Mouse (Mus musculus) cerebellum, adult 2 months (tissue): ENCODE data around the gene Draxin.

ENCODE experiments used
- CTCF ChIP-seq: fragments of 200-500 bp; IDR thresholded peaks from 2 replicates; pipeline ENCODE4 v1.5.1; 2011; ENCODE audit warnings: low read depth, mild to moderate bottlenecking, control low read depth, low read length, moderate library complexity, borderline replicate concordance; ENCODE audit not compliant: insufficient read depth
- POLR2A ChIP-seq: fragments of 200-500 bp; IDR thresholded peaks from 2 replicates; pipeline ENCODE4 v1.6.1; 2011; ENCODE audit warnings: low read length, control low read depth, borderline replicate concordance; ENCODE audit not compliant: insufficient read depth

- TF ChIP-seq POLR2A = no peak
- no peak for TF ChIP-seq CTCF
These were observed 72.2 kb downstream of the Draxin start for GRCm38 (mm10) chr4:148058218-148058819.
